Comparison of ENCODE assay signal across 8 mouse cellular contexts in the genomic region with DNA sequence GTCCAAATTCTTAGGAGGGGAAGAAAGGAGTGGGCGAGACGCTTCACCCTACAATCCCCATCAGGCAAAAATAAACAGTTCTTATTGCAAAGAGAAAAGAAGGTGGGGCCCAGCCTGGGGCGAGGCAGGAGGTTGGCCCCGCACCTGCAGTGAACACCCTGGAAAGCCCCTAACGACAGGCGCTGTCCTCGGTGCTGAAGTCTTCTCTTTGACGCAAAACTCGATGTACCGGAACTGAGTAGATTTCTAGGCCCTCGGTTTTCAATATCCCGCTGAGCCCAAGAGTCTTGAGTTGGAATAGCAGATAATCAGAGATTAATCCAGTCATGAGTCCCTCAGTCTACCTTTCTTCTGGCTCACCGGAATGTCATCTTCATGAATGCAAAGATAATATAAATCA. TPM values are rescaled to one million over a fixed set of nuclear protein-coding genes. Genes with fewer than 3 reads are reported as not detected.
DNase-seq lines count a peak whose midpoint lies in the region; ATAC-seq lines count a peak whose summit lies in the region.

No protein-coding gene starts in this region.

- peak overlapping the region; percentile 36 for H3K4me3 ChIP-seq in hindbrain, embryonic 15.5 days

- H3K9ac ChIP-seq in hindbrain, embryonic 15.5 days = peak overlapping the region; percentile 29

- H3K9me3 ChIP-seq in hindbrain, embryonic 15.5 days = no peaks in the 10 kb centered on the region

- DNase-seq in urinary bladder, postnatal 14 days (ENCODE audit: low spot score) = peak; percentile 73
- DNase-seq in urinary bladder, adult 2 months (ENCODE audit: low spot score) = no peak
- peak; percentile 92 for DNase-seq in embryo, embryonic 10 days (ENCODE audit: low spot score)
- DNase-seq in lung, postnatal 25 days (ENCODE audit: low spot score) = peak; percentile 68
- peak; percentile 81 for DNase-seq in retina, postnatal 1 day
- no peak for DNase-seq in right cerebral cortex, postnatal 25 days

- peak overlapping the region; percentile 70 for H3K4me2 ChIP-seq in hindbrain, embryonic 15.5 days

- H3K4me1 ChIP-seq in hindbrain, embryonic 15.5 days (replicated peaks) = peaks cover 32% of the 10 kb centered on the region

- H3K36me3 ChIP-seq in hindbrain, embryonic 15.5 days = no peaks in the 10 kb centered on the region

- peaks cover 25% of the 10 kb centered on the region for H3K27me3 ChIP-seq in hindbrain, embryonic 15.5 days

- WGBS in hindbrain, embryonic 15.5 days = 1% methylated on average over 13 of the region's 13 CpGs

- no peak for ATAC-seq in hindbrain, embryonic 15.5 days (ENCODE audit: low FRiP score, low read depth)
- no peak for ATAC-seq in erythroblast, adult 5-6 weeks (replicated peaks; ENCODE audit: low FRiP score, poor library complexity, severe bottlenecking)

- peak overlapping the region; percentile 90 for H3K27ac ChIP-seq in hindbrain, embryonic 15.5 days (replicated peaks)

RNA-seq across cellular contexts. Expression of a gene that starts 6.6 kb away (rescaled TPM):
- 0.12 TPM in 1 of 2 replicates, not detected in the other for polyA plus RNA-seq in urinary bladder, adult 2 months (2012; rRNA removed)
- 103 and 105 TPM in 2 replicates for polyA plus RNA-seq in hindbrain, embryonic 15.5 days (2015; fragmentation: Nextera tagmentation; extraction: Ambion mirVana)
- not detected in 2 replicates for total RNA-seq in erythroblast, adult 5-6 weeks (2015; ENCODE audit: low replicate concordance)
- not detected in 2 replicates for total RNA-seq in erythroblast, adult 5-6 weeks (2017; ENCODE audit: low replicate concordance)

RNA-seq across cellular contexts. Expression of a gene that starts 50.9 kb away (rescaled TPM):
- 0.78 and 1.3 TPM in 2 replicates for polyA plus RNA-seq in urinary bladder, adult 2 months (2012; rRNA removed)
- 2.9 and 3.0 TPM in 2 replicates for polyA plus RNA-seq in hindbrain, embryonic 15.5 days (2015; fragmentation: Nextera tagmentation; extraction: Ambion mirVana)
- not detected in 2 replicates for total RNA-seq in erythroblast, adult 5-6 weeks (2015; ENCODE audit: low replicate concordance)
- 0.60 TPM in 1 of 2 replicates, not detected in the other for total RNA-seq in erythroblast, adult 5-6 weeks (2017; ENCODE audit: low replicate concordance)

Comparison
In these comparisons a context has a peak if more than half of its experiments do, and no peak if none do; other contexts are left out.
1. DNase-seq: peak in urinary bladder, postnatal 14 days (single experiment), embryo, embryonic 10 days (single experiment), lung, postnatal 25 days (single experiment) and retina, postnatal 1 day (single experiment); none in urinary bladder, adult 2 months (single experiment) and right cerebral cortex, postnatal 25 days (single experiment).
2. RNA of a gene that starts 6.6 kb away (polyA plus RNA-seq): 103 to 105 TPM in hindbrain, embryonic 15.5 days; 0.12 TPM in urinary bladder, adult 2 months; every median in the first group is over 10 times any median in the second.